Mouse (Mus musculus) lung, embryonic 16.5 days (tissue): ENCODE measurements around the gene Aurkb. TPM values are rescaled to one million over a fixed set of nuclear protein-coding genes. Genes with fewer than 3 reads are reported as not detected.
"Not testable (repeated sequence)": the region's sequence is repeated elsewhere in the genome, so short reads cannot be mapped to it uniquely, and the experiment has no call there.

Experiments
- ATAC-seq: fragments of 200-750 bp; cut with Nextera tagmentation; 2 replicates; pipeline ENCODE4 v1.8.0; 2017; ENCODE audit warnings: low read depth, mild to moderate bottlenecking, moderate library complexity
- H3K27ac ChIP-seq: fragments of 300-500 bp; sonication (generic); 2 replicates; pipeline ENCODE4 v1.5.1; 2014; ENCODE audit warnings: mild to moderate bottlenecking, control low read depth, low read length
- H3K27me3 ChIP-seq: fragments of 300-500 bp; sonication (generic); 2 replicates; pipeline ENCODE4 v1.6.1; 2014; ENCODE audit warnings: low read depth, low read length, mixed read lengths; ENCODE audit not compliant: control insufficient read depth, insufficient read depth
- H3K36me3 ChIP-seq: fragments of 300-500 bp; sonication (generic); 2 replicates; pipeline ENCODE4 v1.6.1; 2014; ENCODE audit warnings: low read length; ENCODE audit not compliant: control insufficient read depth, insufficient read depth
- H3K4me1 ChIP-seq: fragments of 300-500 bp; sonication (generic); replicated peaks from 2 replicates; pipeline ENCODE4 v1.6.1; 2014; ENCODE audit warnings: low read length, mixed read lengths; ENCODE audit not compliant: control insufficient read depth, insufficient read depth
- H3K4me2 ChIP-seq: fragments of 300-500 bp; sonication (generic); 2 replicates; pipeline ENCODE4 v1.6.1; 2014; ENCODE audit warnings: low read depth, low read length, control low read depth
- H3K4me3 ChIP-seq: fragments of 300-500 bp; sonication (generic); 2 replicates; pipeline ENCODE4 v1.5.1; 2014; ENCODE audit warnings: mild to moderate bottlenecking, low read length, control low read depth
- H3K9ac ChIP-seq: fragments of 300-500 bp; sonication (generic); 2 replicates; pipeline ENCODE4 v1.6.1; 2014; ENCODE audit warnings: low read length, control low read depth
- H3K9me3 ChIP-seq: fragments of 300-500 bp; sonication (generic); 2 replicates; pipeline ENCODE4 v1.6.1; 2016; ENCODE audit warnings: low read length; ENCODE audit not compliant: control insufficient read depth
- WGBS: fragments of 180-500 bp; shearing (Covaris S2); extraction: QIAGEN DNeasy Blood & Tissue Kit; methylation state at CpG from one replicate; pipeline ENCODE4 v1.1.7; 2014; 5-methylcytosine and 5-hydroxymethylcytosine counted together
- polyA plus RNA-seq: library from polyadenylated mRNA; unstranded; fragments of >200 nt; fragmentation: Nextera tagmentation; extraction: Ambion mirVana; gene quantifications from 2 replicates; pipeline ENCODE4 v1.2.1, GENCODE M21; 2015

The Aurkb gene
- 183 and 189 TPM in 2 replicates for polyA plus RNA-seq

GRCm38 (mm10) chr11:69045531-69046394 is at the start of gene Aurkb:
Gene Aurkb, plus strand, starts transcription at chr11:69045647.
- Histone ChIP-seq H3K4me2 (peak within 1 kb of the TSS; percentile 82), H3K4me1 (peaks cover 20% of the 10 kb centered on the region), H3K27ac (peak within 1 kb of the TSS; percentile 95), H3K27me3 (no peaks in the 10 kb centered on the region), H3K9ac (peak within 1 kb of the TSS; percentile 86), H3K4me3 (peak within 1 kb of the TSS; percentile 88), H3K36me3 (peaks cover 11% of the 10 kb centered on the region), H3K9me3 (no peaks in the 10 kb centered on the region)
- peak; percentile 82 for ATAC-seq
- under 1% methylated on average over 54 of the region's 54 CpGs for WGBS

GRCm38 (mm10) chr11:68997080-68997479 is 48.4 kb upstream of the Aurkb start:
- no peak overlapping the region for H3K9ac ChIP-seq
- no peak for ATAC-seq
- peaks cover 45% of the 10 kb centered on the region for H3K36me3 ChIP-seq
- H3K27me3 ChIP-seq: no peaks in the 10 kb centered on the region
- H3K9me3 ChIP-seq: no peaks in the 10 kb centered on the region
- no peaks in the 10 kb centered on the region for H3K4me1 ChIP-seq
- no peak overlapping the region for H3K4me3 ChIP-seq
- no peak overlapping the region for H3K27ac ChIP-seq
- no peak overlapping the region for H3K4me2 ChIP-seq
- WGBS: 87% methylated on average over 4 of the region's 4 CpGs

GRCm38 (mm10) chr11:69002782-69003181 is 42.7 kb upstream of the Aurkb start:
- not testable (repeated sequence) for H3K4me2 ChIP-seq, ATAC-seq, H3K9ac ChIP-seq, H3K9me3 ChIP-seq, H3K27me3 ChIP-seq, H3K27ac ChIP-seq, H3K4me1 ChIP-seq, H3K4me3 ChIP-seq
- peaks cover 34% of the 10 kb centered on the region for H3K36me3 ChIP-seq
- 87% methylated on average over 4 of the region's 4 CpGs for WGBS

GRCm38 (mm10) chr11:69003592-69003991 is 41.9 kb upstream of the Aurkb start:
- H3K9ac ChIP-seq: no peak overlapping the region
- H3K4me1 ChIP-seq: peaks cover 10% of the 10 kb centered on the region
- H3K4me3 ChIP-seq: no peak overlapping the region
- WGBS: 47% methylated on average over 4 of the region's 4 CpGs
- H3K36me3 ChIP-seq: peaks cover 28% of the 10 kb centered on the region
- no peaks in the 10 kb centered on the region for H3K9me3 ChIP-seq
- no peaks in the 10 kb centered on the region for H3K27me3 ChIP-seq
- no peak overlapping the region for H3K27ac ChIP-seq
- H3K4me2 ChIP-seq: no peak overlapping the region
- ATAC-seq: no peak

GRCm38 (mm10) chr11:69005193-69005592 is 40.3 kb upstream of the Aurkb start:
- H3K4me1 ChIP-seq: peaks cover 10% of the 10 kb centered on the region
- H3K27me3 ChIP-seq: no peaks in the 10 kb centered on the region
- 83% methylated on average over 7 of the region's 7 CpGs for WGBS
- no peak overlapping the region for H3K4me2 ChIP-seq
- no peak overlapping the region for H3K9ac ChIP-seq
- no peak overlapping the region for H3K4me3 ChIP-seq
- H3K36me3 ChIP-seq: peaks cover 18% of the 10 kb centered on the region
- H3K27ac ChIP-seq: no peak overlapping the region
- no peaks in the 10 kb centered on the region for H3K9me3 ChIP-seq
- no peak for ATAC-seq

- H3K9ac ChIP-seq, H3K4me3 ChIP-seq, H3K4me2 ChIP-seq, H3K36me3 ChIP-seq, H3K27ac ChIP-seq, H3K9me3 ChIP-seq, ATAC-seq, H3K27me3 ChIP-seq: not testable (repeated sequence)
- H3K4me1 ChIP-seq: peaks cover 12% of the 10 kb centered on the region
These were observed 38.9 kb upstream of the Aurkb start for GRCm38 (mm10) chr11:69006575-69006974.

- Histone ChIP-seq H3K27me3 (no peaks in the 10 kb centered on the region), H3K9me3 (no peaks in the 10 kb centered on the region), H3K4me1 (peaks cover 13% of the 10 kb centered on the region), H3K4me2 (peak within 1 kb of the TSS; percentile 70), H3K27ac (peak within 1 kb of the TSS; percentile 63), H3K36me3 (no peaks in the 10 kb centered on the region), H3K4me3 (peak within 1 kb of the TSS; percentile 75), H3K9ac (peak within 1 kb of the TSS; percentile 75)
- 8% methylated on average over 38 of the region's 38 CpGs for WGBS
- peak; percentile 87 for ATAC-seq
These were observed 37.0 kb upstream of the Aurkb start, which contains the start of gene Pfas for GRCm38 (mm10) chr11:69008182-69009121. Gene Pfas, minus strand, starts transcription at chr11:69008460.

- Histone ChIP-seq H3K4me2 (no peak overlapping the region), H3K4me3 (no peak overlapping the region), H3K27me3 (no peaks in the 10 kb centered on the region), H3K36me3 (no peaks in the 10 kb centered on the region), H3K9me3 (no peaks in the 10 kb centered on the region), H3K4me1 (peaks cover 13% of the 10 kb centered on the region), H3K27ac (no peak overlapping the region), H3K9ac (no peak overlapping the region)
- 70% methylated on average over 1 of the region's 1 CpGs for WGBS
- ATAC-seq: no peak
These were observed 35.9 kb upstream of the Aurkb start for GRCm38 (mm10) chr11:69009508-69009907.
